Mouse (Mus musculus): ENCODE data around the gene Parvb.

Parvb gene

DNA sequence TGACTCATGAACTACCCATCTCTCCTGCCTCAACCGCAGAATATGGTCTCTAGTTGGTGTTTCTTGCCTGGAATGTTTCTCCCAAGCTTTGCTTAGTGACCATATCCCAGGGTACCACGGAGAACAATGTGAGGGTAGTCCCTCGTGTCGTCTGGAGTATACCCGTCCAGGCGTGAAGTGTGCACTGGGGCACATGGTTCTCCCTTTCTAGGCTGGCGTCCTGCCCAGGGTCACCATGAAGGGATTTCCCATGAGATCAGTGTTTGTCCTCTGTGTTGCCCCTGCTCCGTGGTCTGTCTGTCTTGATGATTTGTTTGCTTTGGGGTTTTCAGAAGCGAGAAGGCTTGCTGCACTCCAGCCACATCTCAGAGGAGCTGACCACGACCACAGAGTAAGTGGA, 63.4 kb downstream of the Parvb start:
- DNase-seq: no peak

DNA sequence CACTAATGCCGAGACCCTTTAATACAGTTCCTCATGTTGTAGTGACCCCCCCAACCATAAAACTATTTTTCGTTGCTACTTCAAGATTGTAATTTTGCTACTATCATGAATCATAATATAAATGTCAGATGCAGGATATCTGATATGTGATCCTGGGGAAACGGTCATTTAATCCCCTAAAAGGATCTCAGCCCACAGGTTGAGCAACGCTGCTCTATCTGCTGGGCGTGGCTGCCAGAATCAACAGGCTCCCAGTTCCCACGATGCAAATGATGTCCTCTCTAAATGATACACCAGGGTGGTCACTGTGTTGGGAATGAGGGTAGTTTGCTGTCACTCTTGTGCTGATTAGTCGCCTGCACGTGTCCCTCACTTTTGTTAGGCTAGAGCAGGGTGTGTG, 65.6 kb downstream of the Parvb start:
- DNase-seq: no peak

DNA sequence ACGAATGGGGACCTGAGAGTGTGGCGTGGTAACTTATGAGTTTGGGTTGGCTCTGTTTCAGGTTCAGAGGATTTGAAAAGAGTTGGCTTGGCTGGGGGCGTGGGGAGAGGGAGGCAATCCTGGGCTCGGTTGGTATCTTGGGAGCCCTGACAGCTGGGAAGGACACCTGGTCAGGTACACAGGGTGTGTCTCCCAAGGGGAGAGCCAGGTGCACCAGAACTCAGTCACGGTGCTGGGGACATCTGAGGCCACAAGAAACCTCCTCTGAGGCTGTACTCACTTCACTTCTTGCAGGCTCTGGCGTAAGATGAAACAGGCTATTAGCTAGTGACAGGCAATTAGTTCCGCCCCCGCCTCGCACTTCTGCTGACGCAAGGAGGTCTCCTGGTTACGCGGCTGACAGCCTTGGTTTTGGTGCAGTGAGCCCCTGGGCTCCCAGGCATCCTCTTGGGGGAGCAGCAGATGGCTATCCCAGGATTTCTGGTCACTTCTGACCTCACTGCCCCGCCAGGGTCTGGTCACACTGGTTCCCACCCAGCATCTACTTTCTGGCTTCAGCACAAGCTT, 67.0 kb downstream of the Parvb start:
- DNase-seq: no peak

DNA sequence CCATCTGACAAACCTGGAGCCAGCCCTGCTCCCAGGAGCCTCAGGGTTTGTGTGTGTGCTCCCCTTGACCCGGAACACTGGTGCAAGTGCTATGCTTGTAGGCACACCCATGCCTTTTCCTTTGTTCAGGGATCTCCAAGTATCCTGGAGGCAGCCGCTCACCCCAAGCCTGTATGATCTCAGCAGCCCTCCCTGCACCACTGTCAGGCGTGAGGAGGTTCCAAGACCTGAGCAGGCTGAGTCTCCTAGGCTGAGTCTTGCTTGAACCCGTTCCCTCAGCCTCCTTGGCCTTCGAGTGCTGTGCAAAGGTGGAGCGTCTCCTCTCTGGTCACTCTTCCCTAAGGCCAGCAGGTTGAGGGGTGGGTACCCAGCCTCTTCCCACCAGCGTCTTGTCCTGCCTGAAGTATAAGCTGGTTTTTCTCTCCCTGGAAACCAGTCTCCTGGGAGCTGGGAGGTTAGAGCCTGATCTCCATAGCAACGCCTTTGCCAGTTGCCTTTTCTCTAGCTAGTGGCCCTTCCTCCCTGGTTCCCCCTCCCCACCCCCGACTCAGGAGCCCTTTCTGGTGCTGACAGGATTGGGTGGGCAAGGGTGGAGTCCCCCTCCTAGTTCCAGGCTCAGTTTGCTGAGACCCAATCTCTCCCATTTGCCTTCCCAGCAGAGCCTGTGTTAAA, 68.0 kb downstream of the Parvb start:
- DNase-seq: no peak

DNA sequence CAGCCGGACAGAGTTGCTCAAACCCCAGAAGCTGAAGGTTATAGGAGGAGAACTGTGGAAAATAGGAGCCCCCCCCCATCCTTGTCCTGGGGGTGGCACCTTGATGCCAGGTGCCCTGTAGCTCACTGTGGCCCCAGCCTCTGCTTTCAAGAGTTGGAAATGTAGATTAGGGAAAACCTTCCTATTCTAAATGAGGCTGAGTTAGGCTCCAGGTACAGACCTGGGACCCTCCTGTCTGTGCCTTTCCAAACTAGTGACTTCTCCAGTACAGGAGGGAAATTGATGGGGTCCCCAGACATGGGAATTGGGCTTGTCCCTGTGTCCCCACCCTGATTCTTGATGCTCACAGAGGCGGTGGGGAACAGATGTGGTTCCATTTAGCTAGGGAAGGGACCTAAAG, 68.7 kb downstream of the Parvb start:
- no peak for DNase-seq

DNA sequence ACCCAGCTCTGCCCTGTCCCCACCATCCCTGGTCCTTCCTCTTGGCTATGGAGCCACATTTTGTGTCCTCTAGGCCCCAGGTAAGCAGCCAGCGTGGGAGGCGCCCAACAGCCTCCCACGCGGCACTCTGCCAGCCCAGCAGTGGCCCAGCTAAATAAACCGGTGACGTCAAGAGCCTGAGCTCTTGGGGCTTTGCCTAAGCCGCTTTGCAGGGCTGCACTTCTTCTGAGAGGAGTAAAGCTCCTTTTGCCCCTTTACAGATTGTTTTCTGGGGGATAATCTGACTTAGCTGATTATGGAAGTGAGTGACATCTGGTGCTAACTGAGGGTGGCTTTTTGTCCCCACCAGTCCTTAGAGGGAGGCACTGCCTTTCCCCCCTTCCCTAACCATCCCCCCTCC, 69.2 kb downstream of the Parvb start:
- peak; percentile 47 to 52 for DNase-seq

DNA sequence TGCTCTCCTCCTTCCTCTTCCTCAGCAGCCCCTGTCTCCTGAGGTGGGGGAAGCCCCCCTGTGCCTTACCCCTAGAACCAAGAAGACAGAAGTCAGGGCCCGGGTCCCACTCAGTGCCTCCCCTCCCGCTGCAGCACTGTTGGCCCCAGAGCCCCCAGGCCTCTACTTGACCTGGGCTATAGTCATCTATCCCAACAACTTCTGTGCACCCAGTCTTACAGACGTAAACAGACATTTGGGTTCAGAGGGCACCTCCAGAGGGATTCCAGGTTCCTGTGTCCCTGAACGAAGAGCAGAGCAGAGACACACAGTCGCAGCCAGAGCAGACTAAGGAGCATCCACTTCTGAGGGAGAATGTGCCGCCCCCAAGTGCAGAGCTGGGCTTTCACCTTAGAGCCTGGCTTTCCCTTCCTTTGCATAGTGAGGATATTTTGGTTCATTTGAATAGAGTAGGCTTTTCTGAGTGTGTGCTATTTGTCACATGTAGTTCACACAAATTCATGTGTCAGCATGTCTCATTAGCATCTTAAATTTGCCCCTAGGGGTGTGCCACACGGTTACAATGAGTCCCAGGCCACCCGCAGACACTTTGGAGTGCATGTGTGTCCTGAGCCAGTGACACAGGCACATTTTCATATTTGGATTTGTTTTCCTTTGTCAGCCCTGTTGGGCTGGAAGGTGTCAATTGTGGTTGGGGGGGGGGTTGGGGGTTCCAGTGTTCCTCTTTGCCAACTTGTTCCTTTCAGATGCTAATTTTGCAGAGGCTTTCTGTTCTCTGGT, 70.0 kb downstream of the Parvb start:
- DNase-seq: no peak

DNA sequence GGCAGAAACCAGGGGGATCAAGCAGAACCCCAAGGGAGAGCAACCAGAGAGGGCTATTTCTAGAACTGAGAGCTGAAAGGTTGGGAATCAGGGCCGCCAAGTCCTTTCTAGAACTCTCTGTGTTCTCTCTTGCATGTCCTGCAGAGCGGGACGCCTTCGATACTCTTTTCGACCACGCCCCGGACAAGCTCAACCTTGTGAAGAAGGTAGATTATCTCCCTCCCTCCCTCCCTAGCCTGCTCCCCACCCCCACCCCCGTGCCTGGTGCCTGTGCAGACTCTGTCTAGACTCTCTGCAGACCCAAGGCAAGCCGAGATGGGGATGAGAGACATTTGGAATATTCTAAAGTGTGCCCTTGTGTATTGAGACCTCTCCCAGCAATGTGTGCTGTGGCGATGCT, 71.4 kb downstream of the Parvb start:
- DNase-seq: no peak

DNA sequence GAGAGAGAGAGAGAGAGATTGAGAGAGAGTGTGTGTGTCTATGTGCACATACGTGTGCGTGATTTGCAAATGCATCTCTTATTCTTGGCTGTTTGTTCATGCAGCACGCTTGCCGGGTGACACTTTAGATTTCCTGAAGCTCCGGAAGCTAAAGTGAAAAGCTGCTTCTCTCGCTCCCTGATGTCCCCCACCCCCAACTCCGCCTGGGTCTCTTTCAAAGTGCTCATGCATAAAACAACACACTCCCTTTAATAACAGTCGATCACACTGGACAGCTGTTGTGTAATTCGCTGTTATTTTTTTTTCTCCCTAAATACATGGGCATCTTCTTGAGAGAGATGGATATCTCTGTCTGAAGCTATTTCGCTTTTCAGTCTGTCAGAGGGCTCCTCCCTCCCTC, 73.5 kb downstream of the Parvb start:
- DNase-seq: no peak

DNA sequence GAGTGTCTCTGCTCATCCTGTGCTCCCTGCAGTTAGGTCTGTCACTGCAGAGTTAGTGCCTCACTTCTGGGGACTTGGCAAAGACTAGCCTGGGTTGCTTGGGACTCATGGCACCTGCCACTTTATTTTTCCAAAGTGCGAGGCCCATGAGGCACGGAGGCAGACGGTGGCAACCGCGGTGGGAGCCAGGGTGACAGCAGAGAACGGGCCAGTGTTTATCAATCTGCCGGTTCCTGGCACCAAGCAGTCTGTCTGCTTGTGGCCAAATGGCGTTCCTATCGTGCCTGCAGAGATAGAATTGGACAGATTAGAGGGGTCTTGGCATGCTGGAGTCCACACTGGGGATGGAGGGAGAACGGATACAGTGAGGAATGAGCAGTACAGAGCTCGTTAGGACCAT, 78.4 kb downstream of the Parvb start:
- DNase-seq: peak; percentile 38 to 48

DNA sequence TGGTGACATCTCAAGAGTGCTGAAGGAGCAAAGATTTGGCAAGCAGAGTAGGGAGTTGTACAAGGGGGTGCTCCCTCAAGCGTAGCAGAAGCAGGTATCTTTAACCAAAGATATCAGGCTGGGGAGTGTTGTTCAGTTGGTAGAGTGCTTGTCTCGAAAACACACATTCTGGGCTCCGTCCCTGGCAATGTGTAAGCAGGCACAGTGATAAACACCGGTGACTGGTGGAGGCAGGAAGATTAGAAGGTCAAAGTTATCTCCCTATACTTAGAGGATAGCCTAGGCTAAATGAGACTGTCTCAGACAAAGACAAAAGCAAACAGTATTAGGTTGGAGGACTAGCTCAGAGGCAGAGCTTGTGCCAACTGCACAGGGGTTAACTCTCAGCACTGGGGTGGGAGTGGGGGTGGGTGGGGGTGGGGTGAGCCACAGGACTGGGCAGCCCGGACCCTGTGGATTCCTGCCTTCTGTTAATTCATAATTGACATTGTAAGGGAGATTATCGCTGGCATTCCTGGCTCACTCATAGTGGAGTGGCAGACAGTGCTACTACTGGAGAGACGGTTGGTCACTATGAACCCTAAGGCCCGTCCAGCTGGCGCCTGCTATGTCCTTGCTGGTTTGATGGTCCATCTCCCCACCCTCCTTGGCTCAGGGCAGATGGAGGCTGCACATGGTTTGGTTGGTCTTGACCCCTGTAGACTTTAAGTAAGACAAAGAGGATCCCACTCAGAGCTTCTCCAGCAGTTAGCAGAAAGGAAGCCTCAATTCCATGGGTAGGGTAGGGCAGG, 79.6 kb downstream of the Parvb start:
- DNase-seq: no peak

DNA sequence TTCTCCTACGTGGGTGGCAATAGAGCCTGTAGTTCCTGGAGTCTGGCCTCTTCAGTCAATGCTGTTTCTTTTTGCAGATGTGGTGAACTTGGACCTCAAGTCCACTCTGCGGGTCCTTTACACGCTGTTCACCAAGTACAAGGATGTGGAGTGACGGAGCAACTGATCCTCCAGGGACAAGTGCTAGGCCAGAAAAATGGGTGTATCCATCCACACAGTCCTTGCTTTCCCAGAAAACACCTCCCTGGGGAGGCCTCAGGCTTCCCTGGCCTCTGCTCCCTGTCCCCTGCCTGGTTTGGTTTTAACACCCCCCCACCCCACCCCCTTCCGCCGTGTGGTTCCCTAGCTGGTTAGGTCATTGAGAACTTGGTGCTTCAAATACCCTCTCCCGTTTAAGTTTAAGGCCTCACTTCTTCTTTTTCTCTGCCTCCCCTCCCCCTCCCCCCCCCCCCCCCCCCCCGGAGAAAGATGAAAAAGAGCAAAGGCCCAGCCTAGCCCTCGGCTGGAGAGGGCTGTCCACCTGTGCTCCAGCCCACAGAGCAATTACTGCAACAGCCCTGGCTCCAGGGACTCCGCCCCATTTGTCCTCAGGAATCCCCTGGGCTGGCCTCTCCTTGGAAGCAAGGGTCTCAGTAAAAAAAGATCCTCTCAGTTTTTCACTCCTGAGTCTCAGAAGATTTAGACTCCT, 81.2 kb downstream of the Parvb start:
- no peak for DNase-seq

DNA sequence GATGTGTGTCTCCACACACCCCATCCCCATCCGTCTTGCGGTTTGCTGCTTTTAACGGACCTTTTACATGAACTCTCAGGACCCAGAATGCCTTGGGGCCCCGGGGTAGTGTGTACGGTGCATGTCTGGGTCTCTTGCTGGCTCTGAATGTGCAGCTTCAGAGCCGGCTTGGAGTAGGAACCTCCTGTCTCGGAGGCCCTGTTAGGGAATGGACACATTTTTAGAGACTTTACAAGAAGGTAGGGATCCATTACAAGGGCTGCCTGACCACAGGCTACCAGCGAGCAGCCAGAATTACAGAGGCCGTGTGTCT, 81.7 kb downstream of the Parvb start:
- DNase-seq: no peak

DNA sequence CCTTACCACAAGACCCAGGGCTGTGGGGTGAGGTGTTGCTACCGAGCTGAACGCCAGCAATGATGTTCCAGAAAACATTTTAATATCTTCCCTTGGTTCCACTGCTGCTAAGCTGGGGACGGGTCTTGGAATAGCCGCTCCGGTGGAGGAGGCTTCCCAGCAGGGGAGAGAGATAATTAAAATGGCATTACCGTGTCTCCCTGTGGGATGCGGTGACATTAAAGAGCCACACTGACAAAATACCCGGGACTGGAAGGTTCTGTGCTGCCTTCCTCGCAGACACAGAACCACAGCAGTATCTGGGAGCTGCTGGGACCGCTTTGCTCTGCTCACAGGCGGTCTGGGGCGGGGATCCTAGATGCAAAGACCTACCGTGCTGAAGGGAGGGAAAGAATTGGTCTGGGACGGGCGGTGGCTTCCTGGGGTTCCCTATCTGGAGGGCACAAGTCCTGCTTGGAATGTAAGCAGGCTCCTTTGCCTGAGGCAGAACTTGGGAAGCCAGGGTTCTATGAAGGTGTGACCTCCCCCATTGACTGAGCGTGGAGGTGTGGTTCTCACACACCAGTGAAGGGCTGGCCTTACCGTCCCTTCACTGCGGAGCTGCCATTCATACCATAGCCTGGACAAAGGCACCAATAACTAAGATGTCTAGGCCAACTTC, 82.7 kb downstream of the Parvb start:
- DNase-seq: no peak

DNA sequence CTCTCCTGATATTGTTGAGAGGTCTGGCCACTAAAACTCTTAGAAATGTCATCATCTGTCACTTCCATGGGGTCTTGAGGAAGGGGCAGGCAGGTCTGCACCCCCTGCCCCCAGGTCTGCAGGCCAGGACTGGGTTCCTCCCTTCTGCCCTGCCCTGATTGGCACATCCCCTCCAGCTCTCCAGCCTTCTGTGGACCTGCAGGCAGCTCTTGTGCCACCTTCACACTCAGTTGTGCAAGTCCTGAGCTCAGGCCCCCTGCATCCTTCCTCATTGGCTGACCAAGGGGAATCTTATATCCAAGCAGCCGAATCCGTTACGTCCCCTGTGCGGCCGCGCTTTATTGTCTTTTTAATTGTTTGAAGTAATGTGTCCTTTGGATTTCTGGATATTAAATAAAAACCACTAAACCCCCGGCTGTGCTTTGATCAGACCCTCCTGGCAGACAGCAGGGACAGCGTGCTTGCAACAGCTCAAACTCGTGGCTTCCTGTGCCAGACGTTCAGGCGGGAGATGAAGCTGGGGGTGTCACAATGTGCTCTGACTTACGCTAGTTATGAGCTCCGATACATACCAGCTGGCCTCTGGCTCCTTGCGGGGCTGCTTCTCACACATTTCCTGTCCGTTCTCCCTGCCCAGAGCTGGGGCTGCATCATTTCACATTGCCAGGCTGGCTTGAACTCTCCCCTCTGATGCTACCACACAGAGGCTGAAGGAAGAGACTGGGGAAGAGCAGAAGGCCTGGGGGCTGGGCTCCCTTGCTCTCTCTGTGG, 83.6 kb downstream of the Parvb start:
- DNase-seq: no peak

DNA sequence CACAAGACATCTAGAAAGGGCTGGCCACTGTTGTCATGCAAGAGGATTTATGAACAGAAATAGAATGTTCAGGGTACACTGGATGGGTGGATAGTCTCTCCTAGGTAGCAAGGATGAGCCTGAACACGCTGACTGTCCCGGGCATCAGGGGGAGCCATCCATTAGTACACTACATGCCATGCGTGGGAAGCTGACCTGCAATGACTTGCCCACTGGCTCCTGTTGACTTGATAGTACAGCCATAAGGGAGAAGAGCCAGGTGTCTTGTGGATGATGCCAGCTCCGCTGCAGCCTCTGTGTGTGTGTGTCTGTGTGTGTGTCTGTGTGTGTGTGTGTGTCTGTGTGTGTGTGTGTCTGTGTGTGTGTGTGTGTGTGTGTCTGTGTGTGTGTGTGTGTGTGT, 87.5 kb downstream of the Parvb start:
- DNase-seq: no peak

DNA sequence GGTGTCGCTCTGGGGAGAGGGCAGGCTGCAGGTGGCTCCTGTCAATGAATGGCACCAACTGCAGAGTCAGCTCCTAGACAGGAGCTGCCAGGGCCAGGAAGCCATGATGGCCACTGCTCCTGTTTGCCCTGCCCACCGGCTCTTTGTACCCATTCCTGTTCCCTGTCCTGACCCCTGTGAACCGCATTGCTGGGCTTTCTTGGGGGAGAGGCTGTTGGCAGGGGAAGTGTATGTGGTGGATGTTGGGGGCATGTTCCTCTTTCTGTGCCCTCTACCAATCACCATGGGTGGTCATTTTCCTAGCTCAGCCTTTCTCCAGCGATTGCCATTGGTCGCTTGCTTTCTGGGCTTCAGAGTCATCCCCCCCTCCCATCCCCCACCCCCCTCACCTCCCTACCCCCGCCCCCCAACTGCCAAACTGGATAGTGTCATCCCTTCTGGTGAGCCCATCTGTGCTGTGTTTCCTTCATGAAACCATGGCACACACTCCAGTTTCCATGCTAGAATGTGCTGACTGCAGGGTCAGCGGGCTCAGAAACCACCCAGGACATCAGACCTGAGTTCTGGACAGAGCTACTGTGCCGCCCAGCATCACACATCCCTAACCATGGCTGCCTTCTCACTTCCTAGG, 89.8 kb downstream of the Parvb start:
- DNase-seq: no peak

DNA sequence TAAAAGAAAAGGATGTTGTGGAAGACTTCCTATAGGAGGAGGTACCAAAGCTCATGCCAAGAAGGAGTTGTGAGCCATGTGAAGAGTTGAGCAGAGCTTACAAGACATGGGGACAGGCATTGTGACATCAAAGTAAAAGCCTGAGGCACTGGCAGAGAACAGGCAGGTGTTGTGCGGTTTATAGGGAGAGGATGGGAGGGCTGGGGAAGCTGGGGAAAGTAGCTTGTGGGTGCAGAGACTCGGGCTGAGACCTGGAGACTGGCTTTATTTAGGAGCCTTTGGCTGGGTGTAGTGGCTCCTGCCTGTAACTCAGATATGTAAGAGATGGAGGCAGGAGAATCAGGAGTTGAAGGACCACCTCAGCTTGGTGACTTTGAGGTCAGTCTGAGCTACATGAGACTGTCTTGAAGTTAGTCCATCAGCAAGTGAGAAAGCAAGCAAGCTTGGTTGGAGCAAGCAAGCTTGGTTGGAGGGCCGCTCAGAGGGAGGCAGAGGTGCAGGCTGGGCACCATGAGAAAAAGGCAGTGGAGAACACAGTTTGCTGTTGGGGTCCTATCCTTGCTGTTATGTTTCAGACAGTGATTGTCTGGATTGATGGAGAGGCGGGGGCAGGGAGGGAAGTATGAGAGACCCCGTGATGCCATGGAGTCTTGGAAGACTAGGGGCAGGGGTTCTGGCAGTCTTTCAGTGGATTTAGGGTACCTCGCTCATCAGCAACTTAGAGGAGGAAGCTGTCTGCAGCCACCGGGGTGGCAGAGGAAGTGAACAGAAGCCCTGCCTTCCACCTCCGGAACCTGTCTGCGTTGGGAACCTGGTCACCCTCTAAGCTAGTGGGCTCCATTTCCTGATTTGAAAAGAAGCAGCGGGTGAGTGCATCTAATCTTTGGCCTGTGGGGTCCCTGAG, 92.4 kb downstream of the Parvb start, which contains the start of gene Parvg:
Gene Parvg, plus strand, starts transcription at position 61 of the 904 bp plus-strand sequence.
- DNase-seq: no peak

DNA sequence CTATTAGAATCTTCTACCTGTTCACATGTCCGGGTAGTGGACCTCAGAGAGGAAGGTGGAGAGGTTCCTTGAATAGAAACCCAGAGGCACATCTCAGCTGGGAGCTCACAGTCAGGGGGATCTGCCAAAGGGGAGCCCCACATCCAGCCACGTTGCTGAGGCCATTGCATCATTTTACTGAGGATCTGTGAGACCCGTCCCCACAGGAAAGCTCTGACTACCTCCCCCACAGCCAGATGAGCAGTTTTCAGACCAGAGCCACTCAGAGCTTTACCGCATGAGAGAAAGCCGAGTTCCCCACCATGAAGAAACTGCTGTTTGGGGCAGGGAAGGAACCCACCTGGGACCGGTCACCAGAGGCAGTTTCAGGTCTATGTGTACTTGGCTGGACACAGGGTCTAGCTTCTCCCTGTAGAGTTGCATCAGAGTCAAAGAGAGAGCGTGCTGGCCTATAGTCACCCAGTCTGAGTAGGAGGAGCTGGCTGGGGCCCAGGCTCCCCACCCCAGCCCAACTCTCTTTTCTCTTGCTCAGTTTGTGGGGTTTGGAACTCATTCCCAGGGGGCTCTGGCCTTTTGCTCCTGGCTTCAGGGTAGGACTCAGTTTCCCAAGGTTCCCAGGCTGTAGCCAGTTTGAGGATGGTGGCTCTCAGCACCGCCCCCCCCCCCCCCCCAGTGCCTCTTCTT, 93.2 kb downstream of the Parvb start:
- DNase-seq: no peak

Measured in cerebellum, postnatal 36 days (tissue).